Mouse (Mus musculus): Measurements from ENCODE around the gene Plxna4.

The Plxna4 gene

DNA sequence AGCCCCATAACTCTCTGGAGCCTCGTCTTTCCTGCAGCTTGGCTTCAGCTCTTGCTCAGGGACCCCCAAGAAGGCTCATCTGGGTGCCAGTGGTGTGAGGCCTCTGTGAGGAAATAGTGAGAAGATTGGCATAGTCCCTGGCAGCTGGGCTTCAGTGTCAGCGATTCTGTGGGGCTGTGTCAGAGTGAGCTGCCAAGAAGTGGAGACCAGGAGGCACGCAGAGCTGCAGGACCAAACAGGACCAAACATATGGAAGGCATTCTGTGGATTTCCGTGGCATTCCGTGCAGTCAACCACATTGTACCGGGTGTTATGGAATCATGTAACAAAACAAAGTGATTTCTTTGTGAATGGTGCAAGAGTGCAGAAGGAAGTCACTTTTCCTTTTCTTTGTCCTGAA is 461.1 kb downstream of the Plxna4 start:
- peak in 1 of 2 experiments; percentile 27 for DNase-seq

DNA sequence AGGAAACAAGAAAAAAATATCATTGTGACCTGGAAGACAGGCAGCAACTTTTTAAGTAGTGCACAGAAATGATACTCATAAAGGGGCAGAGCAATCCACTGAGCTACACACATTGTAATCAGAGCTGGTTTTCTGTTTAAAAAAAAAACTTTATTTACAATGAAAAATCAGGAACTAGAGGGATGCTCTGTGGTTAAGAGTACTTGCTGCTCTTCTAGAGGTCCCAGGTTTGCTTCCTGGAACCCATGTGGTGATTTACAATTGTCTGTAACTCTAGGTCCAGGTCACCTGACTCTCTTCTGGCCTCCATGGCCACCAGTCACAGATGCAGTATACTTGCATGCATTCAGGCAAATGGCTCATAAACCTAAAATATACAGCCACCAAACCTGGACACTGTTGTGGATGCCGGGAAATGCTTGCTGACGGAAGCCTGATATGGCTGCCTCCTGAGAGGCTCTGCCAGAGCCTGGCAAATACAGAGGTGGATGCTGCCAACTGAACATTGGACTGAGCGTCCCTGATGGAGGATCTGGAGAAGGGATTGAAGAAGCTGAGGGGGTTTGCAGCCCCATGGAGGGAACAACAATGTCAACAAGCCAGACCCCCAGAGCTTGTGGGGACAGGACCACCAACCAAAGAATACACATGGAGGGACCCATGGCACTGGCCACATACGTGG is 465.3 kb downstream of the Plxna4 start:
- no peak for DNase-seq

DNA sequence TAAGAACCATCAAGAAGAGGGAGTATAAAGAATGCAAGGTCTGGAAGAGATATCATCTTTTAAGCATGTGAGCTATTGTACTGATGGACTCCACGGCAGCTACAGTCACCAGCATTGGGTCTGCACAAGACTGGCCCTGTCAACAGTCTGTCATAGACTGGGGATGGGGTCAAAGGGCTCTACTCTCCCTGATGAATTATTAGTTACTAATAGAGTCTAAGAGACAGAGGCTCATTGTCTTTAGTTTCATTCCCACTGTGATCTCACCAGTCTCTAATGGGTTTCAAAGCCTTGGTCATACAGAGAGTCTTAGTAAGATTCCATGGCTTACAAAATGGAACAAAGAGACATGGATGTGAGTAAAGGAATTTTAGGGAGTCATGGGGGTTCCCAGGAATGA is 467.1 kb downstream of the Plxna4 start:
- DNase-seq = no peak

DNA sequence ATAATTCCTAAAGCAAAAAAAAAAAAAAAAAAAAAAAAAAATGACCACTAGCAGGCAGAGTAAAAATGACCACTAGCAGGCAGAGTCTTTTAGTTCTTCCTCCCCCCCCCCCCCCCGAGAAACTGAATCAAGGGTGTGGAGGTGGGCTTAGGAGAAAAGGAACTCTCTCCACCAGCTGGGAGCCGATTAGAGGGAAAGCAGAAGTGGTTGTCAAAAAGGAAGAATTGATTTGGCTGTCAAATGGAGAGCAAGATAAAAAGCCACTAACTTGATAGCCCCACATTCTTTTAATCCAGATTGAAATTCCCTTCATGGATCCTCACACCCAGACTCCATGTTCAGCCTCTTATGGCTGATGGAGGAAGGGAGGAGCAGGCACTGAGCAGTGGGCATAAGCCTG is 478.8 kb downstream of the Plxna4 start:
- no peak for DNase-seq

DNA sequence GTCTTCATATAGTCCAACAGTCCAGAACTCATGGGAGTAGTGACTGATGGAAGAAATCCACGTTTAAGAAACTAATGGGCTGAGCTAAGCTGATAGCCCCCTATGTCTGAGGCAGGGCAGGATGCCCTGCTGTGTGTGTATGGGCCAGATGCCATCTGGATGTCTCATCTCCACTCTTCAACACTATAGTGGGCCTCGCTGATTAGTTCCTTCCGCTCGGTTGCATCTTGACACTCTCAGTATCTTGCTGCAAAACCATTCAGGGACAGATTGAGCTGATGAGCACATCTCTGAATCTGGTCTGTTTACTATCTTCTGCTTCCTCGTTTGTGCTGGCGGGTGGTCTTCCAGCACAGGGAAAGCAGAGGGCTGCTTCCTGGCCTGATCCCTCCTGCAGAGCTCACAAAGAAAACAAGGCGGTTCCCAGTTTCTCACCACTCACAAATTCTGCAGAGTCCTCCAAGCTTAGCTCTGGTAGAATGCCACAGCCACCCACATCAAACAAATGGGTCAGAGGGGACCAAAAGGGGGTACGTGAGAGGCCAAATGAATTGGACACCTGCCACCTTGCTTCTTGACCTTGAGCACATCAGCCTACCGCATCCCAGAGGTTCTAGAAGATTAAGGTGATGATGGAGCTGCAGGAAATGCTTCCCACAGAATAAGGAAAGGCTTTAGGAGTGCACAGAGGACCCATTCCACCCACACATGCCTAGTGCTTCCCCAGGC is 482.3 kb downstream of the Plxna4 start:
- peak; percentile 59 to 70 for DNase-seq

All from lung, postnatal 4 days (tissue).